Mouse (Mus musculus): Measurements from ENCODE around the gene Kalrn.

Gene Kalrn

GRCm38 (mm10) chr16:33928788-33929462 is 644.4 kb downstream of the Kalrn start:
- Histone ChIP-seq H3K36me3 (ENCODE audit: insufficient read depth, low read length) (no peaks in the 10 kb centered on the region), H3K9me3 (ENCODE audit: low read length) (no peaks in the 10 kb centered on the region), H3K4me3 (replicated peaks; ENCODE audit: low read length) (no peak overlapping the region), H3K4me1 (replicated peaks; ENCODE audit: low read depth, low read length) (0 out of 2 replicates have a peak, but pooled peaks cover 5% of the 10 kb centered on the region), H3K27me3 (ENCODE audit: insufficient read depth, low read length) (no peaks in the 10 kb centered on the region)
- TF ChIP-seq POU5F1 (IDR thresholded peaks at IDR 0.05; ENCODE audit: borderline replicate concordance, low read length) (no peak), NANOG (IDR thresholded peaks at IDR 0.05; ENCODE audit: borderline replicate concordance, low read length) (no peak), CTCF (conservative IDR thresholded peaks at IDR 0.05; ENCODE audit: low read length) (no peak)

DNA sequence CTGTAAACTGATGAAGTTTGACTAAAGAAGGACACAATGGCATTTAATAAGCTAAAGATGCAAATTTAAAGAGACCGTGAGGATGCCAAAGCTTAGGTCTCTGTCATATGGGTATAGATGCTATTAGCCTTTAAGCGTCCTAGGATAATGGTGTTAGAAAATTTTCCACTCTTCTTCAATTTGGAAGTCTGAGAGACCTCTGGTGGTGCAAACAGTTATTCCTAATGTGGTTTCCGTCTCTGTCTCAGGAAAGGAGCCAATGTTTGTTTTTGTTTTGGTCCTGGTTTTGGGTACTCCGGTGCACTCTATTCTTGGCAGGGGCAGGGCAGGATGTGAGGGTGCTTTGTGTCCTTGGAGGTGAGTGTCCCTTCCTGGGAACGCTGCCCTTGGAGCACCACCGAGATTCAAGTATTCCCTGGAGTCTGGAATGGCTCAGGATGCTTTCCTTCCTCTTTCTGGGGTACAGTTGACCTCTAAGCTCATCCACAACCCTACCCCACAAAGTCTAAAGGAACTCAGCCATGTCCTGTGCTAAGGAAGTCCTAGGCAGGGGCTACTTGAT is 646.0 kb downstream of the Kalrn start:
- H3K9me3 ChIP-seq (ENCODE audit: low read length): no peaks in the 10 kb centered on the region
- H3K4me1 ChIP-seq (replicated peaks; ENCODE audit: low read depth, low read length): no peaks in the 10 kb centered on the region
- TF ChIP-seq NANOG (IDR thresholded peaks at IDR 0.05; ENCODE audit: borderline replicate concordance, low read length): no peak
- no peak for TF ChIP-seq CTCF (conservative IDR thresholded peaks at IDR 0.05; ENCODE audit: low read length)
- TF ChIP-seq POU5F1 (IDR thresholded peaks at IDR 0.05; ENCODE audit: borderline replicate concordance, low read length): no peak
- H3K27me3 ChIP-seq (ENCODE audit: insufficient read depth, low read length): no peaks in the 10 kb centered on the region
- no peak overlapping the region for H3K4me3 ChIP-seq (replicated peaks; ENCODE audit: low read length)
- H3K36me3 ChIP-seq (ENCODE audit: insufficient read depth, low read length): no peaks in the 10 kb centered on the region

DNA sequence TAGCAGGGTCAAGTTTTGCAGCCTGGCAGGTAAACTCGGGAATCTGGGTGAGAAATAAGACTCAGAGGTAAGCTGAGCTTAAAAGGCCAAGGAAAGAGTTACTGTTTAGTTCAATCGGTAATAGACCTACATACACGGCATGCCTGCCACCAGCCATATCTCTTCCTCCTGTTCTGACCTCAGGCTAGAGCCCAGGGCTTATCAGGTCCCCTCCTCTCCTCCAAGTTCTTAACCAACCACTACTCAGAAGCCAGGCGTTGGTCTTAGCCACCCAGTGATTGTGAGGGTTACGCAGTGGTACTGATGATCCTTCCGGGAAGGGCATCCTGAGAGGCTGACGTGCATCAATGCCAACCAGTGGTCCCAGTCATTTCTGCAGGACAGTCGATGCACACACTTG is 649.6 kb downstream of the Kalrn start:
- TF ChIP-seq NANOG (IDR thresholded peaks at IDR 0.05; ENCODE audit: borderline replicate concordance, low read length) (no peak), POU5F1 (IDR thresholded peaks at IDR 0.05; ENCODE audit: borderline replicate concordance, low read length) (no peak), CTCF (conservative IDR thresholded peaks at IDR 0.05; ENCODE audit: low read length) (no peak)
- no peak overlapping the region for H3K4me3 ChIP-seq (replicated peaks; ENCODE audit: low read length)
- no peaks in the 10 kb centered on the region for H3K27me3 ChIP-seq (ENCODE audit: insufficient read depth, low read length)
- peaks cover 9% of the 10 kb centered on the region for H3K36me3 ChIP-seq (ENCODE audit: insufficient read depth, low read length)
- H3K9me3 ChIP-seq (ENCODE audit: low read length): no peaks in the 10 kb centered on the region
- peaks cover 6% of the 10 kb centered on the region for H3K4me1 ChIP-seq (replicated peaks; ENCODE audit: low read depth, low read length)

DNA sequence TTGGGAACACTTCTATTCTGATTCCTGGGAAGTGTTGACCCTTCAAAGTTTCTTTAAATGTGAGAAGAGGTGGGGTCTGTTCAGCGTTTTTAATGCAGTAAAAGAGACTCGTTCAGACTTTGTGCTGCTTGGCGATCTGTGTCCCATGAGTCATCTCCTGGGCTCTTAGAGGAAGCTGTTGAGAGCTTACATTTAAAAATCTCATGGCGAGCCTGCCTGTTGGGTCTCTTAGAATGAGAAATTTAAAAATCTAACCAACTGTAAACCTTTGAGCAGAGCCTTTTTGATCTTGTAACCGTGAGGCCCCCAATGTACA is 650.4 kb downstream of the Kalrn start:
- peaks cover 9% of the 10 kb centered on the region for H3K36me3 ChIP-seq (ENCODE audit: insufficient read depth, low read length)

DNA sequence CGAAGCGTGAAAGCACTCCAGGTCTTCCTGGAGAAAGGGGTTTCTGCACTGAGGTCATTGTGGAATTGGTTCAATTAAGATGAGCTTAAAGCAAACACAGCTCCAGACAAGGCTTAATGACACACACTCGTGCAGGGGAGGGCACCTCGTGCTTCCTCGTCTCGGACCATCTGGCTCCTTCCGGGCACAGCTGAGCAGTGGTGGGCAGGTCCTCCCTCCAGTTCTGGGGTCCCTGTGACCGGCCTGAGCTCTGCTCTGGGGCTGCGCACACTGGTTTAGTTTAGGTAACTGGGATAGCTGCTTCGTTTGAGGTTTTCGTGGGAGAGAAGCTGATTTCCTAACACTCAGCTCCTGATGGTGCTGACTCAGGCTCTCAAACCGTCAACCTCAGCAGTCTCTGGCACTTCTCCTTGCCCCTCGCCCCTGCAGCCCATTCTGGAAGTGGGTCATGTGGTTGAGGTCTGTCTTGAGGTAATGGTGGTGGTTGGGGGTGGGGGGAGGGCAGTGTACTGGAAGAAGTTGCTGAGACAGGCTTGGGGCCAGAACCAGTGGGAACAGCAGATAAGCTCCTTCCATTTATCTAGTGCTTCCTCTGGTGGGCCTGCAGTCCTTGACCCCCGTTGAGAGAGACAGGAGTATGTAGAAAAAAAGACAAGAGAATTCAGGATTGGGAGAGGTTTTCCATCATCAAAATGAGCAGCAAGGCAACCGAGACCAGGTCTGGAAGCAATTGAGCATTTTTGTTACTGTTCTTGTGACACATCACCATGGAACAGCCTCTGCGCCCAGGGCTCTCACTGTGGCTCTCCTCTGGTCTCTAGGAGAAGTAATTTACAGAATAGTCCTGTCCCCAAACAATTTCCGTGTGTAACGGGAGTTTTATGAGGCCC is 651.0 kb downstream of the Kalrn start:
- H3K4me1 ChIP-seq (replicated peaks; ENCODE audit: low read depth, low read length): peaks cover 6% of the 10 kb centered on the region
- no peak overlapping the region for H3K4me3 ChIP-seq (replicated peaks; ENCODE audit: low read length)
- H3K27me3 ChIP-seq (ENCODE audit: insufficient read depth, low read length): no peaks in the 10 kb centered on the region
- TF ChIP-seq CTCF (conservative IDR thresholded peaks at IDR 0.05; ENCODE audit: low read length): no peak
- no peak for TF ChIP-seq NANOG (IDR thresholded peaks at IDR 0.05; ENCODE audit: borderline replicate concordance, low read length)
- no peak for TF ChIP-seq POU5F1 (IDR thresholded peaks at IDR 0.05; ENCODE audit: borderline replicate concordance, low read length)
- H3K9me3 ChIP-seq (ENCODE audit: low read length): no peaks in the 10 kb centered on the region
- H3K36me3 ChIP-seq (ENCODE audit: insufficient read depth, low read length): peaks cover 11% of the 10 kb centered on the region

More for the DNA sequence above, 650.4 kb downstream of the Kalrn start:
- Histone ChIP-seq H3K27me3 (ENCODE audit: insufficient read depth, low read length) (no peaks in the 10 kb centered on the region), H3K4me1 (replicated peaks; ENCODE audit: low read depth, low read length) (peaks cover 6% of the 10 kb centered on the region), H3K9me3 (ENCODE audit: low read length) (no peaks in the 10 kb centered on the region), H3K4me3 (replicated peaks; ENCODE audit: low read length) (no peak overlapping the region)
- TF ChIP-seq POU5F1 (IDR thresholded peaks at IDR 0.05; ENCODE audit: borderline replicate concordance, low read length) (no peak), CTCF (conservative IDR thresholded peaks at IDR 0.05; ENCODE audit: low read length) (no peak), NANOG (IDR thresholded peaks at IDR 0.05; ENCODE audit: borderline replicate concordance, low read length) (no peak)

DNA sequence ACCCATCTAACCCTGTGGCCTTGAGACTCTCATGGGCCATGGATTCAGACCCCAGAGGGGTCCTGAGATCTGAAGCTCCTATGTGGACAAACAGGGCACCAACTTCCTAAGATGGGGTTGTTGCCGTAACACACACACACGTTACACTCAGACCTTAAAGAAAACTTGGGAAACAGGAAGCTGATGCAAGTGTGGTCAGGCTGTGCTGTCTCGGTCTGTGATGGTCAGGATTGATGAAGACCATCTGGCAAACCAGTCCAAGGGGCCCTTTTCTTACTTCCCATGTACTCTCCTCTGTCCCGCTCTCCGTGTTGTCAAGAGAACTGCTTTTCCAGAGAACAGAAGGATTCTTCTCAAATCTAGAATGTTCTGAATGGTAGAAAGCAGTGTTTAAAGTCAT is 651.8 kb downstream of the Kalrn start:
- TF ChIP-seq POU5F1 (IDR thresholded peaks at IDR 0.05; ENCODE audit: borderline replicate concordance, low read length): no peak
- no peak for TF ChIP-seq CTCF (conservative IDR thresholded peaks at IDR 0.05; ENCODE audit: low read length)
- no peak for TF ChIP-seq NANOG (IDR thresholded peaks at IDR 0.05; ENCODE audit: borderline replicate concordance, low read length)
- Histone ChIP-seq H3K36me3 (ENCODE audit: insufficient read depth, low read length) (peaks cover 14% of the 10 kb centered on the region), H3K4me3 (replicated peaks; ENCODE audit: low read length) (no peak overlapping the region), H3K27me3 (ENCODE audit: insufficient read depth, low read length) (no peaks in the 10 kb centered on the region), H3K9me3 (ENCODE audit: low read length) (no peaks in the 10 kb centered on the region), H3K4me1 (replicated peaks; ENCODE audit: low read depth, low read length) (peaks cover 6% of the 10 kb centered on the region)

All from E14TG2a.4 (cell line).